Mouse (Mus musculus): Measurements from ENCODE around the gene AI481877. TPM values are rescaled to one million over a fixed set of nuclear protein-coding genes. Genes with fewer than 3 reads are reported as not detected.

Gene AI481877
- polyA plus RNA-seq, 1 experiment from 2014 or later: not detected

DNA sequence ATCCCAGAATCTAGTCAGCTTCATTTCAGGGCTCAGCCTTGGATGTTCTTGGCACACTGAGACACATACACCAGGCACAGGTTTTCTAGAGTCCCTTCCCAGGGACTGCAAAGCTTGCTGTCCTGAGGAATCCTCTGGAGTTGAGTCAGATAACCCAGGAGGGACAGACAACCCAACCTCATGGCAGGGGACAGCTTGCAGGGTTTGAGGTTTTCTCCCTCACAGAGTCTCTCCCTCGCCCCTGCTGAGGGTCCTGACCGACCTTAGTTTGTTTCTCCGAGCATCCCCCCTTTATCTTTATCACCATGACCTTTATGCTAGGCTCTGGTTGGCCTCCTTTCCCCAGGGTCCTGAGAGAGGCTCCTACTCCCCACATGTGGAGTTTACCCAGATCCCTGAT lies 101.3 kb downstream of the AI481877 start:
- peaks cover 10% of the 10 kb centered on the region for H3K4me1 ChIP-seq
- H3K27ac ChIP-seq: no peak overlapping the region
- no peaks in the 10 kb centered on the region for H3K27me3 ChIP-seq (ENCODE audit: low read depth, poor library complexity, severe bottlenecking)
- H3K9me3 ChIP-seq (replicated peaks): peaks cover 4% of the 10 kb centered on the region; the same call in 1 of the 2 replicates
- 74% methylated on average over 3 of the region's 3 CpGs for WGBS
- DNase-seq (ENCODE audit: low spot score): no peak
- H3K4me3 ChIP-seq: no peak overlapping the region
- H3K36me3 ChIP-seq: peaks cover 26% of the 10 kb centered on the region

DNA sequence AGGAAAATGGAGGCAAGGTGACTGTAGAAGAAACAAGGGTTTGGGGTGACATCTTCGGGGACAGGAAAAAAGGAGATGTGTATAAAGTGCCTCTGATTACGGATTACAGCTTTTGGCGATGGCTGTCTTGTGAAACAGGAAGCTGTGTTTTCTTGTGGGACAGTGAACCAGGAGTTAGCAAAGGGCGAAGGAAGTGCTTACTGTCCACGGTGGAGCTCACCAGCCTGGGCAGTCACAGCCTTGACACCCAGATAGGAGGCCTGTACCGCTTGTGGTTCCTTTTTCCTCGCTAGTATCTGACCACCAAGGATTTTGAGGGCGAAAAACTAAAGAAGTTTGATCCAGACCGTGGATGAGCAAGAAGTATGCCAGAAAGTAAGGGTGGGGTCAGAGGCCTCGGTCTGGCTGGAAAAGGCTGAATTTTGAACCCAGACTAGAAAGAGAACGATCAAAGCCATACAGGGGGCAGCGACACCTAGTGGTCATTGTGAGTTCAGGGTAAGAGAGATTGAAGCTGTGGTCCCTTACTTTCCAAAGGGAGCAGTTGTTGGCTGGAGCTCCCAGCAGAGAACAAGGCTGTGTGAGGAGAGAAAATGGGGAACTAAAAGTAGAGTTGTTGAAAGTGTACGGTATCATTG lies 102.2 kb downstream of the AI481877 start:
- WGBS: 52% methylated on average over 13 of the region's 13 CpGs
- no peak overlapping the region for H3K4me3 ChIP-seq
- H3K36me3 ChIP-seq: peaks cover 24% of the 10 kb centered on the region
- no peak overlapping the region for H3K27ac ChIP-seq
- peaks cover 10% of the 10 kb centered on the region for H3K4me1 ChIP-seq
- peaks cover 4% of the 10 kb centered on the region; the same call in 1 of the 2 replicates for H3K9me3 ChIP-seq (replicated peaks)
- peak; percentile 87 for DNase-seq (ENCODE audit: low spot score)
- H3K27me3 ChIP-seq (ENCODE audit: low read depth, poor library complexity, severe bottlenecking): no peaks in the 10 kb centered on the region

DNA sequence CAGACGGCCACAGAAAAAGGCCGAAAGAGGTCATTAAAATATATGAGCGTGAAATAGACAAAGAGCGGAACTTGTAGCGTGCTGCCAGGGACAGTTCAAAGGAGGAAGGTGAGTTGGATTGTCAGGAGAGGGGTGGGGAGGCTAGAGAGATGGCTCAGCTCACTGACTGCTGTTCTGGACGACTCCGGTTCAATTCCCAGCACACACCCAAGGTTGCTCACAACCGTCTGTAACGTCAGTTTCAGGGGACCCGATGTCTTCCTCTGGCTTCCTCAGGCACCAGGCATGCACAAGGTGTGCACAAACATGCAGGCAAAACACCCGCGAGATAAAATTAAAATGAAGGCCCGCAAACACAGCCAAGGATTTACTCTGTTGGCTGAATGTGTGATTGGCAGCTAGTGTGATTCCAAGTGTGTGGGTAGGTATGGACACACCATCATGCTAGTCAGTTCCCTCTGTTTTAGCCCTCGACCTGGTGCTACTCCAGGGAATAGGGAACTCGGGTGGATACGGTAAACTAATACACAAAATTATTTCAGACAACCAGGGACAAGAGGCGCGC lies 102.9 kb downstream of the AI481877 start:
- H3K4me1 ChIP-seq: peaks cover 10% of the 10 kb centered on the region
- peak overlapping the region; percentile 93 for H3K27ac ChIP-seq
- H3K36me3 ChIP-seq: peaks cover 23% of the 10 kb centered on the region
- WGBS: 63% methylated on average over 18 of the region's 18 CpGs
- peak overlapping the region; percentile 90 for H3K4me3 ChIP-seq
- peaks cover 4% of the 10 kb centered on the region; the same call in 1 of the 2 replicates for H3K9me3 ChIP-seq (replicated peaks)
- H3K27me3 ChIP-seq (ENCODE audit: low read depth, poor library complexity, severe bottlenecking): no peaks in the 10 kb centered on the region
- peak; percentile 42 for DNase-seq (ENCODE audit: low spot score)

DNA sequence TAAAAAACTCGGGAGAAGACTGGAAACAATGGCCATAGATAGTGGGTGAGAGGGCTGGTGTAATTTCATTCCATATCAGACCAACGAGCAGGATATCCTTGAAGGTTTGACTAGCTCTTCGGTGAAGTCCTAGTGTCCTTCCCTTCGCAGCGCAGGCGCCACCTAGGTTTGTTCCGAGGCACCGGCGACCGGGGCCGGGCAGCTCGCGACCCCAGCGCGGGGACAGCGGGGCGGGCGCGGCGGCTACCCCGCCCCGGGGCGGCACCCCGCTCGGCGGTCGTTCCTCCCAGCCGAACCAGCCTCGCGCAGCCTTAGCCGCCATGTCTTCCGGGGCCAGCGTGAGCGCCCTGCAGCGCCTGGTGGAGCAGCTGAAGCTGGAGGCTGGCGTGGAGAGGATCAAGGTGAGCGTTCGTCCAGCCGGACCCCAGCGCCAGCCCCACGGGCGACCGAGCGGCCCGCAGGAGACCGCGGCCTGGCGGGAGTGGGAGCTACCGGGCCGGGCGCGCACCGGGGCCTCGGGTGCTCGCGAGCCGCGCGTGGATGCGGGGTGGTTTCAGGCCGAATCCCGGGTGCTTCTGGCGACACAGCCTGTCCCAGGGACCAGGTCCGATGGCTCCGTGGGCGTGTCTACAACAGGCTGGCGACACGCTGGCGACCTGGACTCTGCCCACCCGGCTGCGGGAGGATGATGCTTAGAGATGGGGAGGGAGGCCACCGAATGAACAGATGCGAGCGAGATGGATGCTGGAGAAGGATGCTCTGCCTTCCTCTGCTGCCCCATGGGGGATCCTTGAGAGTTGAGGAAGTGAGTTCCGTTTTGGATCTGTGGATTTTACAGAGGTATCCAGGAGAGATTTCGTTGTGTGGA lies 103.6 kb downstream of the AI481877 start, which contains the start of gene Gng10:
Gene Gng10 (plus strand): TSS at position 171 of the 868 bp plus-strand sequence.
- H3K4me3 ChIP-seq: peak within 1 kb of the TSS; percentile 90
- DNase-seq (ENCODE audit: low spot score): peak; percentile 74
- peaks cover 4% of the 10 kb centered on the region; the same call in 1 of the 2 replicates for H3K9me3 ChIP-seq (replicated peaks)
- H3K36me3 ChIP-seq: peaks cover 16% of the 10 kb centered on the region
- WGBS: 17% methylated on average over 76 of the region's 76 CpGs
- H3K27me3 ChIP-seq (ENCODE audit: low read depth, poor library complexity, severe bottlenecking): no peaks in the 10 kb centered on the region
- peak within 1 kb of the TSS; percentile 93 for H3K27ac ChIP-seq
- peaks cover 10% of the 10 kb centered on the region for H3K4me1 ChIP-seq

DNA sequence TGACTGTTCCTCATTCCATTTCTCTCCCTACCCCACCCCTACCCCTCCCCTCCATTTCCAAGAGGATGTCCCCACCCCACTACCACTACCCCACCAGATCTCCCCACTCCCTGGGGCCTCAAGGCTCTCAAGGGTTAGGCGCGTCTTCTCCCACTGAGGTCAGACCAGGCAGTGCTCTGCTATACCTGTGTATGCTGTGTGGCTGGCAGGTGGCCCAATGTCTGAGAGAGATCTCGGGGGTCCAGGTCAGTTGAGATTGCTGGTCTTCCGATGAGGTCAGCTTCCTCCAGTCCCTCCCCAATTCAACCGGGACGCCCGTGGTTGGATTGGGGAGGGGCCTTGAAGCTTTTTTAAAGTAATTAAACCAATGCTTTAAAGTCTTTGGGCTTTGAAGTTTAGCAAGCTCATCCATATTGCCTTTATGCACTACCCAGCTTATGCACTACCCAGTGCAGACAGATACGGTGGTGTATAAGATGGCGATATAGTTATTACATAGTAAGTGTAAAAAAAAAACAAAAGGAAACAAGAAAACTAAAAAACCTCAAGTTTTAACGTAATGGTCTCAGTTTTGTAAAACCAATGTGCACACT lies 104.4 kb downstream of the AI481877 start:
- 82% methylated on average over 10 of the region's 10 CpGs for WGBS
- H3K27ac ChIP-seq: peak overlapping the region; percentile 93; the same call in 1 of the 2 replicates

DNA sequence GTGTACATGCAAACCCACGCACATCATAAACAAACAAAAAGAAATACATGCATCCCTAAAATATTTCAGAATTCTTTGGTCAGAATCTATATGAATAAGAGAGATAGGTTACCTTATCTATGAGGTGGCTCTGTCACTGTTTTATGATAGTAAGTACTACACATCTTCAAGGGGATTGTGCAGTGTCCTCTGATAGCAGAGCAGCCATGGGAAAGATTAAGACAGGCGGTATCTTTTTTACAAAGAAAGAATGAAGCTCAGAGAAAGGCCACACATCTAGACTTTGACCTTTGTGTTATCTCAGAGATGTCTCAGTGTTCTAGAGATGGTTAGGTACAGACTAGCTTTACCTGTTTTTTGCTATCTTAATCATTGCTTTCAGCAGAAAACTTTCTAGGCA lies 121.9 kb downstream of the AI481877 start:
- H3K4me3 ChIP-seq: no peak overlapping the region
- H3K27me3 ChIP-seq (ENCODE audit: low read depth, poor library complexity, severe bottlenecking): no peaks in the 10 kb centered on the region
- DNase-seq (ENCODE audit: low spot score): no peak
- H3K27ac ChIP-seq: no peak overlapping the region
- H3K9me3 ChIP-seq (replicated peaks): no peaks in the 10 kb centered on the region
- 93% methylated on average over 2 of the region's 2 CpGs for WGBS
- H3K4me1 ChIP-seq: no peaks in the 10 kb centered on the region
- H3K36me3 ChIP-seq: peaks cover 56% of the 10 kb centered on the region

More for the DNA sequence above, 104.4 kb downstream of the AI481877 start:
- peaks cover 10% of the 10 kb centered on the region for H3K4me1 ChIP-seq
- peaks cover 9% of the 10 kb centered on the region for H3K36me3 ChIP-seq
- no peaks in the 10 kb centered on the region for H3K27me3 ChIP-seq (ENCODE audit: low read depth, poor library complexity, severe bottlenecking)
- peak overlapping the region; percentile 90 for H3K4me3 ChIP-seq
- no peak for DNase-seq (ENCODE audit: low spot score)
- H3K9me3 ChIP-seq (replicated peaks): peaks cover 4% of the 10 kb centered on the region; the same call in 1 of the 2 replicates

DNA sequence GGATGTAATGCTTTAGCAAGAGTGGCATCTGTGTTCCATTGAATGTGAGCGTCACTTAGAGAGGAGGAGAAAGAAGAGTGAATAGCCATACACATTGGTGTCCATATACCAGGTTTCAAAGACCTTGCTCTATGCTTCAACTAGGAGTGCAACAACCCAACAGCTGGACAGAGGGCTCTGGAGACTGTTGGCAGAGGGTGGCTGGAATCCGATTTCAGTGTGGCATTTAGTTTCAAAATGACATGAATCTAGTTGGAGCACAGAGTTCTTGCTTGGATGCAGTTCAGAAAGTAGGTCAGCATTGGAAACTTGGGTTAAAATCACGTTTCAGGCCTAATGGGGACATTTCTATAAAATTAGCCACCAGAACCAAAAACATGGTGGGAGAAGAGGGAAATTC lies 123.6 kb downstream of the AI481877 start:
- WGBS: 93% methylated on average over 3 of the region's 3 CpGs
- no peaks in the 10 kb centered on the region for H3K27me3 ChIP-seq (ENCODE audit: low read depth, poor library complexity, severe bottlenecking)
- peaks cover 40% of the 10 kb centered on the region for H3K36me3 ChIP-seq
- no peaks in the 10 kb centered on the region for H3K9me3 ChIP-seq (replicated peaks)
- H3K4me1 ChIP-seq: no peaks in the 10 kb centered on the region; the same call in 1 of the 2 replicates
- no peak overlapping the region for H3K4me3 ChIP-seq
- no peak for DNase-seq (ENCODE audit: low spot score)
- H3K27ac ChIP-seq: no peak overlapping the region

DNA sequence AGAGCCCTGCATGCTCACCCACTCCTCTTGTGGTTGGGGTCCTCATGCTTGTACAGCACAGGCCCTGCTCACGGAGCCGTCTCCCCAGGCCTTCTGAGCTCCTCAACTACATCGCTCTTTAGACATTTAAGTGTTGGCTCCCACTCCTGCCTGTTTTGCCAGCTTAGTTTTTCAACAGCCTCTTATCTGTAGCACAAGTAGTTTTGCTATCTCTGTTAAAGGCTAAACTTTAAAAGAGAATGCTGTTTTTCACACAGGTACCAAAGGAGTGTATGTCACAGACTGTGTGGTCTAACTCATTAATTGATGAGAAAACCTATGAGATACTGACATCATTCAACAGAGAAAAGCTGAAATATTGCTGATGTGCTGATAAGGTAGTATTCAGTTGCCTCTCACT lies 127.3 kb downstream of the AI481877 start:
- Histone ChIP-seq H3K4me3 (no peak overlapping the region), H3K27me3 (ENCODE audit: low read depth, poor library complexity, severe bottlenecking) (no peaks in the 10 kb centered on the region), H3K27ac (no peak overlapping the region), H3K36me3 (0 out of 2 replicates have a peak, but pooled peaks cover 9% of the 10 kb centered on the region), H3K9me3 (replicated peaks) (no peaks in the 10 kb centered on the region), H3K4me1 (no peaks in the 10 kb centered on the region; the same call in 1 of the 2 replicates)
- no peak for DNase-seq (ENCODE audit: low spot score)
- WGBS: 90% methylated on average over 3 of the region's 3 CpGs

DNA sequence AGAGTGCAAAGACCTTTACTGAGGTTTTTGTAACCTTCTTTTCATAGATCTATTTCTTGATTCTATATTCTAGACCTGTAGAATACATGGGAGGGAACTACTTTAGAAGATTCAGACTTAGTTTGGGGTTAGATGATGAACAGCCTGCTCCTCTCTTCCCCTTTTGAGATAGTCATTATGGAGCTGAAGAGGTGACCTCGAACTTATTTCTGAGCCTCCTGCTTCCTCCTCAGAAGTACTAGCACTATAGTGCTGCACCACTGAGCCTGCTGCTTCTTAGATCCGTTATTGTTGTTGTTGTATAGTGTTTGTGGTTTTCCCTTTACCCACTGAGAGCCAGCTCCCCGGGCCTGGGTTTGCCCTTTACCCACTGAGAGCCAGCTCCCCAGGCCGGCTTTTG lies 129.1 kb downstream of the AI481877 start:
- H3K27ac ChIP-seq: no peak overlapping the region
- 85% methylated on average over 4 of the region's 4 CpGs for WGBS
- no peaks in the 10 kb centered on the region for H3K27me3 ChIP-seq (ENCODE audit: low read depth, poor library complexity, severe bottlenecking)
- no peaks in the 10 kb centered on the region for H3K9me3 ChIP-seq (replicated peaks)
- H3K4me1 ChIP-seq: peaks cover 17% of the 10 kb centered on the region
- no peak for DNase-seq (ENCODE audit: low spot score)
- 0 out of 2 replicates have a peak, but pooled peaks cover 8% of the 10 kb centered on the region for H3K36me3 ChIP-seq
- H3K4me3 ChIP-seq: no peak overlapping the region

DNA sequence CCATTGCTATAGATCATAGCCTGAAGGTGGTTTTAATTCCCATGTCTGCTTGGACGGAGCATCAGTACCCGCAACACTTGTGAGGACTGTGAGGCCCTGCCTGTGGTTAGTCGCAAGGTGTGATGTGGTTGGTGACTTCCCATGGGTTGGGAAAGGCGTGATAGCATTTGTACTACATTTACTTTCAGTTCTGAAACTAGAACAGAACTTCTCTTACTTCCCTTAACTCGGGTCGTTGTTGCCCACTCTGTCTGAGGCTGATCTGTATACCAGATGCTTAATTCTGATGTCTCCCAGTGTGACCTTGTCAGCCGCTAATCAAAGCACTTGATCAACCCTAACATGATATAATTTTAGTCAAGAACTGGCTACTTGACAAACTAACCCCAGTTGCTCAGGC lies 129.6 kb downstream of the AI481877 start:
- WGBS: 91% methylated on average over 7 of the region's 7 CpGs
- Histone ChIP-seq H3K4me1 (peaks cover 22% of the 10 kb centered on the region), H3K27ac (no peak overlapping the region), H3K4me3 (no peak overlapping the region), H3K27me3 (ENCODE audit: low read depth, poor library complexity, severe bottlenecking) (no peaks in the 10 kb centered on the region), H3K36me3 (0 out of 2 replicates have a peak, but pooled peaks cover 8% of the 10 kb centered on the region), H3K9me3 (replicated peaks) (no peaks in the 10 kb centered on the region)
- DNase-seq (ENCODE audit: low spot score): no peak

DNA sequence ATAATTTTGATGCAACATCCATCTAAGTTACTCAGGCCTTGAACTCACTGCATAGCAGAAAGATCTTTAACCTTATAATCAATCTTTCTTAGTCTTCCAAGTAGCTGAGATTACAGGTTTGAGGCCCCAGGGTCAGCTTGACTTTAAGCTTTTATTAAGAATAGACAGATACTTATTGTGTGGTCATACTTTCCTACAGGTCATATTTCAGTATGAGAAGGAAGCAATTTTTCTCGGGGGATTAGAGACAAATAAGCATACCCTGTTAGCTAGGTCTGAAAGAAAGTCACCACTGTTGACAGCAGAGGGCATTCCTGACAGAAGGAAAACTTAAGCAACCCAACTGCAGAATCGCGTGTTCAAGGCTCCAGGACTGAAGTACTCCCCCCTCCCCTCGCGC lies 130.8 kb downstream of the AI481877 start:
- WGBS: 84% methylated on average over 5 of the region's 5 CpGs
- no peaks in the 10 kb centered on the region for H3K36me3 ChIP-seq

DNA sequence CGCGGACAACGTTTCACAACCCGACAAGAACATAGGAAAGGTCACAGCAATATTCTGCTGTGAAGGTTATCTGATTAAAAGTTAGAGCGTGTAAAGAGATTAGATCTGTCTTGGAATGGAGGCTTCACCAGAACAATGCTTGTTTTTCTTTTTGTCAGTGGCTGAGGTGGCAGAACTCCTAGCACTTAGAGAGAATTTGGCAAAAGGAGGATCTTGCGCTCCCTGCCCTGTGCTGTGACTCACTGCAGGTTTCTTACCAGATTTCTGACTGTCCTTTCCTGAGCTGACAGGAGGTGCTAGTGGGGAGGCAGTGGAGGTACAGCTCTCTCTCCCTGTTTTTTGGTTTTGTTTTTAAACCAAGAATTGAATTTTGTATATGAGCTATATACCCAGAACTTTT lies 131.8 kb downstream of the AI481877 start:
- Histone ChIP-seq H3K36me3 (no peaks in the 10 kb centered on the region), H3K4me3 (no peak overlapping the region), H3K4me1 (peaks cover 36% of the 10 kb centered on the region), H3K9me3 (replicated peaks) (no peaks in the 10 kb centered on the region), H3K27ac (no peak overlapping the region), H3K27me3 (ENCODE audit: low read depth, poor library complexity, severe bottlenecking) (no peaks in the 10 kb centered on the region)
- no peak for DNase-seq (ENCODE audit: low spot score)
- WGBS: 88% methylated on average over 6 of the region's 6 CpGs

More for the DNA sequence above, 130.8 kb downstream of the AI481877 start:
- Histone ChIP-seq H3K4me1 (peaks cover 30% of the 10 kb centered on the region), H3K9me3 (replicated peaks) (no peaks in the 10 kb centered on the region), H3K27ac (no peak overlapping the region), H3K4me3 (no peak overlapping the region), H3K27me3 (ENCODE audit: low read depth, poor library complexity, severe bottlenecking) (no peaks in the 10 kb centered on the region)
- DNase-seq (ENCODE audit: low spot score): no peak

Data from limb, embryonic 10.5 days (tissue).